Mouse (Mus musculus) urinary bladder, adult 18-20 months (tissue): ENCODE results near the gene Rb1.

Experiments
- DNase-seq, 2 experiments: peaks; one replicate each; pipeline ENCODE4 v3.0.0; 2022; ENCODE audit warnings: low spot score in 2 of 2, mixed read lengths in 2 of 2

The Rb1 gene

GRCm38 (mm10) chr14:73262210-73262609 lies 63.4 kb downstream of the Rb1 start:
- DNase-seq, result no peak

- no peak for DNase-seq
These were observed 67.4 kb downstream of the Rb1 start for GRCm38 (mm10) chr14:73258181-73258580.

- no peak for DNase-seq
These were observed 68.3 kb downstream of the Rb1 start for GRCm38 (mm10) chr14:73257348-73257747.

- DNase-seq, result no peak
These were observed 70.1 kb downstream of the Rb1 start for GRCm38 (mm10) chr14:73255426-73255970.

- no peak for DNase-seq
These were observed 71.2 kb downstream of the Rb1 start for GRCm38 (mm10) chr14:73254412-73254811.

GRCm38 (mm10) chr14:73253453-73254251 lies 72.0 kb downstream of the Rb1 start:
- peak in 1 of 2 experiments; percentile 54 for DNase-seq

- DNase-seq, result no peak
These were observed 73.3 kb downstream of the Rb1 start for GRCm38 (mm10) chr14:73252276-73252675.

- no peak for DNase-seq
These were observed 75.6 kb downstream of the Rb1 start for GRCm38 (mm10) chr14:73250056-73250455.

- no peak for DNase-seq
These were observed 81.5 kb downstream of the Rb1 start for GRCm38 (mm10) chr14:73244061-73244597.

GRCm38 (mm10) chr14:73239857-73240256 lies 85.8 kb downstream of the Rb1 start:
- no peak for DNase-seq

- no peak for DNase-seq
These were observed 86.3 kb downstream of the Rb1 start for GRCm38 (mm10) chr14:73239291-73239690.

GRCm38 (mm10) chr14:73238498-73239250 lies 86.9 kb downstream of the Rb1 start:
- peak in 1 of 2 experiments; percentile 31 for DNase-seq

- peak; percentile 43 to 58 for DNase-seq
These were observed 87.7 kb downstream of the Rb1 start, which contains the start of gene Lpar6 for GRCm38 (mm10) chr14:73237848-73238321. TSS of gene Lpar6 (plus strand) at chr14:73237895.

GRCm38 (mm10) chr14:73234468-73235031 lies 91.1 kb downstream of the Rb1 start:
- DNase-seq, result no peak

- no peak for DNase-seq
These were observed 94.2 kb downstream of the Rb1 start for GRCm38 (mm10) chr14:73231286-73231982.

- no peak for DNase-seq
These were observed 98.8 kb downstream of the Rb1 start for GRCm38 (mm10) chr14:73226849-73227248.

GRCm38 (mm10) chr14:73226346-73226745 lies 99.3 kb downstream of the Rb1 start:
- DNase-seq, result no peak

GRCm38 (mm10) chr14:73222316-73222970 lies 103.2 kb downstream of the Rb1 start:
- no peak for DNase-seq

- no peak for DNase-seq
These were observed 108.6 kb downstream of the Rb1 start for GRCm38 (mm10) chr14:73217062-73217461.

- DNase-seq, result no peak
These were observed 114.1 kb downstream of the Rb1 start for GRCm38 (mm10) chr14:73211477-73211876.

GRCm38 (mm10) chr14:73210196-73210595 lies 115.4 kb downstream of the Rb1 start:
- DNase-seq, result no peak
